Mouse (Mus musculus): ENCODE measurements around the gene Nhsl1.

The Nhsl1 gene

DNA sequence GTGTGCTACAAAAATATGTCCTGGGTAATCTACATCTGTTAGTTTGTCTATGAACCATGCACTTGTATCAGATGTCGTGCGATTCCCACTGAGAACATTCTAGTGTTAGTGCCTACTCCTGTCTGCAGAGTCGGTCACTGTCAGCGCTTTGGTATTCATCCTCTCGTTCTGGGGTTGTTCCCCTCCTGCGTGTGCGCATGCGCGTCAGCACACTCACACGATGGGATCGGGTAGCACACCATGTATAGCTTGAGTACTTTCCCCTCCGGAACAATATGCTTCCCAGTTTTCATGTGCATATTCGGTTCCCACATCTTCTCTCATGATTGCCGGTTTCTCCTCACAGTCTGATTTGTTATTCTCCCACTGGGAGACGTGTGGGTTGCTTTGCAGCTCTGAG, 28.4 kb downstream of the Nhsl1 start:
- DNase-seq (ENCODE audit: low spot score) = no peak

DNA sequence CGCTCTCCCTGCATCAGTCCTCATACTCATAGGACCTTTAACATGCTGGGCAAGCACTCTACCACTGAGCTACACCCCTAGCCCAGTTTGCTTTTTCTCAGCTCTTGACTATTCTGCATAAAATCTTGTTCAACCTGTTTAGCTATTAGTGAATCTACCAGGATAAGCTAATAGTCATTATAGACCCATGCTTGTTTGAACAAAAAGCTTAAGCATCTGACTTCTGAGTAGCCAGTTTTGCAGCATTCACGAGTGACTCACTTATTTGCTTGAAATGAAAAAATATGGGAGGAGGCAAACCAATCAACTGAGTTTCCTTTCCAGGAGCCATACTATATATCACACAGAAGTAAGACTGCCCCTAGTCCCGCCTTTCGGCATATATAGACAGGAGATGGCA, 32.0 kb downstream of the Nhsl1 start:
- no peak for DNase-seq (ENCODE audit: low spot score)

DNA sequence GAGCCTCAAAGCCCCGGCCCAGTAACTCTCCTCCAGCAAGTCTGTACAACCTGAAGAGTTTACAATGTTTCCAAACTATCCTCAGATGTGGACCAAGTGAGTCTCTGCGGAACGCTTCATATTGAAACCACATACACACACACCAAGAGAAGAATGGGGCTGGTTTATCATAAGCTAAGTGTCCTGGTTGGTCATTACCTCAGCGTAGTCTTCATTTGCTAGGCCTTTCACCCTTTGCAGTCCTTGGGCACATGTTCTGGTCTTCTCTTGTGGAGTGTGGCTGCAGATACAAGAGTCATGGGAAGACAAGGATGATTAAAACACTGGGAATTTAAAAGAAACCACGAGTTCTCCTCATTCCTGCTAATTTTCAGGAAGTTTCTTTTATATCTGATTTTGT, 34.2 kb downstream of the Nhsl1 start:
- DNase-seq (ENCODE audit: low spot score) = no peak

DNA sequence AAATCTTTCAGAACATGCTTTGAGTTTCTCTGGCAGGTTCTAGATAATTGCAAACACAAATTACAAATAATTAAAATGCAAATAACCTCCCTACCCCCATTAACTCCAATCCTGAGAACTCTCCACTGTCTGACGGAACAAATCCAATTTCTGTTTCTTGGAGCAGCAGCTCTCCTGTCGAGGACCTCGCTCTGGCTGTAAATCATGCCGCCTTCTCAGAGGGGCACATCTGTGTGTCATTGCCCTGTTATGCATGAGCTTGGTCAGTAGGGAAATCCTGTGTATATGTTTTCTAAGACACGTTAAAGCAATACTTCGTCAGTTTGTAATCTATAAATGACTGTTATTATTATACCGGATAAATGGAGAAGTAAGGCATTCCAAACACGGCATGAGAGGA, 35.3 kb downstream of the Nhsl1 start:
- DNase-seq (ENCODE audit: low spot score) = no peak

DNA sequence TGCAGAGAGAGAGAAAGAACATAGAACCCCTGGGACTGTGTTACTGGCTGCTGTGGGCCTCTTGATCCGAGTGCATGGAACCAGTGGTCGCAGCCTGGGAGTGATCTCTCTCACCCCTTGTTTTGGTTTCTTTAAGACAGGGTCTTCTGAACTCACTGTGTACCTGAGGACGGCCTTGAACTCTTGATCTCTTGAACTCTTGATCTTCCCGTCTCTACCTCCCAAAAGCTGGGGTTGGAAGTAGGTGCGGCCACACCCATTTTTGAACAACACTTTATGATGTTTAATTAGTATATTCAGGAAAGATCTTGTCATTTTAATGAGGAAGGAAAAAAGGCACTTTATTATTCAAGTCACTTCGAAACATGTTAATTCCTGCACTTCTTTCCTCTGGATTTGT, 37.7 kb downstream of the Nhsl1 start:
- DNase-seq (ENCODE audit: low spot score) = no peak

DNA sequence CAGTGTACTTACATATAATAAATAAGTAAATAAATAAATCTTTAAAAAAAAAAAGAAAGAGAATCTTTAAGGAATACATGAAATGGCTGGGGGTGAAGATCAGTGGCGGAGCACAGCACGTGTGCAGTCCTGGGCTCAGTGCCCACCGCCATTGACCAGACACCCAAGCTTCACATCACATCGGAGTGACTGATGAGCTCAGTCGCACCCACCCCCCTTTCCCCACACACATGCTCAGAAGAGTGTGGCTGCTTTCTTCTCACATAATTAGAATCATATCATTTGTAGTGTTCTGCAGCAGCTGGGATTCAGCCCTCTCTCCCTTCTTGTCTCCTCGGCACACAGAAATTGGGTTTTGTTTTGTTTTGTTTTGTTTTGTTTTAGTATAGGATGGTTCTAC, 38.4 kb downstream of the Nhsl1 start:
- no peak for DNase-seq (ENCODE audit: low spot score)

DNA sequence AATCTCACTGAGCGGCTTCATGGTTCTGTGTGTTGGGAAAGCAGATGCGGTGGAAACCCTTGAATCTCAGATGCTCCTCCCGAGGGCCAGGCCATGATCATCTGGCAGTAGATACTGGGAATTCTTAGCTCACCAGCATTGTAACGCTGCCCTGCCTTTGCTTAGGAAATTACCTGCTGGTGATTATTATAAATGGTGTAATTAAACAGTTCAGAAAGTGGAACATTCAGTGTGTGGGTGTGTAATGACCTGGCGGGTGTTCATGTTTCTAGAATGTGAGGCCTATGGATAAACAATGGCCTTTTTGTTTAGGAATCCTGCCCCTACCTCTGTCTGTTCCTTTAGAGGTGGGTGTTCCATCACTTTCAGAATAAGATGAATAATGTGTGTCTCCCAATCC, 39.7 kb downstream of the Nhsl1 start:
- DNase-seq (ENCODE audit: low spot score) = no peak

DNA sequence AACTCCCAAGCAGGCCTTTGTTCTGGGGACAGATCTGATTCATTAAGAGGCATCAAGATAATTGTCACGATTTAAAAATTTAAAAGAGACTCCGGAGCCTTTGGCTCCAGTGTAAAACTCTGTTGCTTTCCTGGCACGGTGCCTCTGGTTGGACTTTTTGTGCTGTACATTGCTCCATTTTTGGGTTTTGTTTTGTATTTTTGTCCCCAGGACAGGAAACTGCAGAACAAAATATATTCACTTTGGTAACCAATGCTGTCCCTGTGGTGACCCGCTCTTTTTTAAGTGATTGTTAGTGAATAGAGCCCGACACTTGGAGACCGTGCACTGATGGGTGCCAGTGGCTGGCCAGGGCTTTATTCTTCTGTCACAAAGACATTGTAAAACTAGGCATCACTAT, 41.4 kb downstream of the Nhsl1 start:
- DNase-seq (ENCODE audit: low spot score) = no peak

DNA sequence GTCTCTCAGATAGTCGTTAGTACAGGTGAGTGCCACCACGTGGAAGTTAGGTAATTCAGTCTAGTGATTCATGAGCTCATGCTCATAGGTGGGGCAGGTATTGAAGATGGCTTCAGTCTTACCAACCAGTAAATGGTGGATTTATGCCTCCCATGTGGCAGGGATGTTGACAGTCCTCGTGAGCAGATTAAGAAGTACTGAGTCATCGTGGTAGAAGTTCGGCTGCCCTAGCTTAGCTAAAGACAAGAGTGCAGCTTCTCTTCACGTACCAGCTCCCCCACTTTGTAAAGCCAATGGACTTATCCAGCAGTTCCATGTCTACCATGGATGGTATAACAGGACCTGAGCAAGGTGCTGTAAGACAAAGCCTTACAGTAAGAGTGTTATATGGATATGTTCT, 46.6 kb downstream of the Nhsl1 start:
- DNase-seq (ENCODE audit: low spot score) = no peak

DNA sequence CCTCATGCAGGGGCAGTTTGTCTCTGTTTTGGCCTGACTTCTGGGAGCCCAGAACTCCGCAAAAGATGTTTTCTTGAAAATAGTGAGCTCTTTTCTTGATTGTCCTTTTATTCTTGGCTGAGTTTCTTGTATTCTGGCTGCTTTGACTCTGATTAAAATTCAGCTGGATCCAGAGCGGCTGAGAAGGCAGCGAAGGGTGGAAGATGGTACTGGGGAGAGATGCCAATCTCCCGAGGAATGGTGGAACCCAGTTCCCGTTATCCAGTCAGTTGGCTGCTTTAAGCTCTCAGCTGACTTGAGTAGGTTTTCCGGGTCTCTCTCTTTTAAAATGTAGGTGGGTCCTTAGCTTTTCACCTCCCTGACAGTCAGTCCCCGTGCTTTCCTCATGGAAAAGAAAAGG, 47.9 kb downstream of the Nhsl1 start:
- no peak for DNase-seq (ENCODE audit: low spot score)

DNA sequence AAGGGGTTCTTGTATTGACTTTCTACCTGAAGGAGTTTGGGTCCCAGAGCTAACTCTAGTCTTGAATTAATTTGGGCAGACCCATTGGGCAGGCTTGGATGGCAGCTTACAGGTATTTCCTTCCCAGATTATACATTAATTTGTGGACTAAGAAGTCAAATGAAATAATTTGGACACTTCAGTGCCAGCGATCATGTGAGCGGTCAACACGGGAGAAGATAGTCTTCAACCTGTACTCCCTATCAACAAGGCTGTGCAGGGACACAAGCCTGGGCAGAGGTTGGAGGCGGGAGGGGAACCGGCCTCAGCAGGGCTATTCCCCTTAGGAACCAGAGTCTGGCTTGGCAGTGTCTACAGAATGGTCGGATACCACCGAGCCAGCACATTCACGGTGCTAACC, 49.3 kb downstream of the Nhsl1 start:
- DNase-seq (ENCODE audit: low spot score) = no peak

DNA sequence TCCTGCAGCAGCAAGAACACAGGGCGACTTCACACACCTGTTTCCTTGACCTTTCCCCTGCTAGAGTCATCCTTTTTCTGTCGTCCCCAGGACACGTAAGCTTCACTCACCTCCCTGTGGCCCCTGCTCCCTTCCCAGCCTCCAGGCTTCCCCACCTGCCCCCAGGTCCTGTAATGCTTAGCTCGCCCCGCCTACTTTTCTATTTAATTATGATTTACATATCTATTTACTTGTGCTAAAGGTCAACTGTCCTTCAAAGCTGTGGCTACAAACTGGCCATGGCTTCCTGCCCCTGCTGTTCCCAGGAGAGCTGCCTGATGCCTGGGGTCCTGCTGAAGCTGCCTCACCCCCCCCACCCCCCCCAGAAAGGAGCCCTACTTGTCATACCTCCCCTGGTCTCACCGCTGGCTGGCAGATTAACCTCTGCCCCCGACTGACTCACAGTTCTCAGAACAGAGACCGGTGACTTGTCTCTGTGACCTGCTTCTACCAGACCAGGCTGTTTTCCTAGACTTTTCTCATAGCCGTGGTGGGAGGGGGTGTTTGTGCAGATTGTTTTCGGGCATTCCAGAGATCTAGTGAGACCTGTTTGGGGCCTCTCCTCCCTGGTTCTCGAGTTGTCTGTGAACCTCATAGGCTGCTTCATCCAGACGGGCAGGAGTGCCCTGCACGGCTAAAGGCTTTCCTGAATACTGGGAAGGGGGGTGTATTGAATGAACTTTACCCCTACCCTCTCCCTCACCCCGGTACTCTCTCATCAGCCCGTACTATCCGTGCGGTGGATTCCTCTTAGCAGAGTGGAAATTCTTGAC, 51.9 kb downstream of the Nhsl1 start:
- DNase-seq (ENCODE audit: low spot score) = no peak

DNA sequence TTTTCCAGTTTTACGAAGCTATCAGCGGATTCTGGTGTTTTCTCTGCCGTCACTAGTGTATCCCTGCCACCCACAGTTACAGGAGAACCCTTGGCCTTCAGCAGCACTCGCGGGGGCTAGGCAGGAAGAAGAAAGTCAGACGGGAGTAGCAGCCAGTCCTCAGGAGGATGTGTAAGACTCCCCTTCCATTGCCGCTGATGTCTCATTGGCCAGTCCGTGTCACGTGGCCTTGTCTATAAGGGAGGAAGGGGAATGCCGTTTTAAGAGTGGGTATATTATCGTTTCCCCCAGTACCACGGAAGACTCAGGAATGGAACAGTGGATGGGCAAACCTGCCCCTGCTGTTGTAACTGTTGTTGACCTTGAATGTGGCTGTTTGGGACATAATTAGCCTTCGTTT, 53.1 kb downstream of the Nhsl1 start:
- no peak for DNase-seq (ENCODE audit: low spot score)

DNA sequence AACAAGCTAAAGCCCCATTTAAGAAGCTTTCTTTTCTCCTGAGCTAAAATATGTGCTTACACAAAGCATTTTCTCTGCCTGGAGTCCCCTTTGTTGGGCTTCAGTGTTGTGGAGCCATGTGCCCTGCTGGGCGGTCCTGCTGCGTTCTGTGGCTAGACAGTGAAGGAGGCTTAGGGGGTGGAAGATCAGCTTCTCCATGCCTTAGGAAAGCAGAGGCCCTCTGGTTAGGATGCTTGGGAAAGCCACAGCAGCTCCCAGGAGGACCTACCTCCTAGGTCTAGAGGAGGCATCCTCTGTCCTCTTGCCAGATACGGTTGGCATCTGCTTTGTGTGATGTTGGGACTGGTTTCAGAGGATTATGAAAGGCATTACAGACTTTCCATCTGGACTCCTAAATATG, 56.5 kb downstream of the Nhsl1 start:
- no peak for DNase-seq (ENCODE audit: low spot score)

DNA sequence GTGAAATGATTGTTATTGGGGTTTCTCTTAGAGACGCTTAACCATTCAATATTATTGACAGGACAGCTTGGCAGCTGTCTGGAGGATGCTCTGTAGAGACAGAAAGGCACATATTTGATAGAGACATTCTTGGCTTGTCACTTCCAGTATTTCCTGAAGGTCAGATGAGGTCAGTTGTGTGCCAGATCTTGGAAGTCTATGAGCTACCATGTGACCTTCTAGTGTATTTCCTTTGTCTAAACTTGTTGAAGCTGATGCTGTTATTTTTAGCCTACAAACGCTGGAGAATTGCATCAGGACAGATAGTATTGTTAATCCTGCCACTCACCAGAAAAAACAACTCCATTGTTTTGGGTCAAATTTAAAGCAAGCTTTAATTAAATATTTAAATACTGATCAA, 66.0 kb downstream of the Nhsl1 start:
- no peak for DNase-seq (ENCODE audit: low spot score)

DNA sequence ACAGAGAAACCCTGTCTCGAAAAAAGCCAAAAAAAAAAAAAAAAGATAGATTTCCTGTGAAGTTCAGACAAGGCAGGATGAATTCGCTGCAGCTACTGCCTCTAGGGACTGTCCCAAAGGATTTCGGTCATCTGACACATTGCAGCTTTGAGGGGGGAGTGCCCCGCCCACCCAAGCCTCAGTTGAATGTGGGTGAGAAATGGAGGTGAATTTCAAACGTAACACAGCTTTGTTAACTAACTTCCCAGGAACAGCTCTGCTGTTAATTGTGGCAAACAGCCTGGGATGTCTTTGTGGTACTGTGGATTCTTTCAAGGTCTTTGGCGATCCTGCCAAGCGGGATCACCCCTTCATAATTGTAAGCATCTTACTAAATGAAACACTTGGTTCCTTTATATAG, 67.4 kb downstream of the Nhsl1 start:
- DNase-seq (ENCODE audit: low spot score) = no peak

DNA sequence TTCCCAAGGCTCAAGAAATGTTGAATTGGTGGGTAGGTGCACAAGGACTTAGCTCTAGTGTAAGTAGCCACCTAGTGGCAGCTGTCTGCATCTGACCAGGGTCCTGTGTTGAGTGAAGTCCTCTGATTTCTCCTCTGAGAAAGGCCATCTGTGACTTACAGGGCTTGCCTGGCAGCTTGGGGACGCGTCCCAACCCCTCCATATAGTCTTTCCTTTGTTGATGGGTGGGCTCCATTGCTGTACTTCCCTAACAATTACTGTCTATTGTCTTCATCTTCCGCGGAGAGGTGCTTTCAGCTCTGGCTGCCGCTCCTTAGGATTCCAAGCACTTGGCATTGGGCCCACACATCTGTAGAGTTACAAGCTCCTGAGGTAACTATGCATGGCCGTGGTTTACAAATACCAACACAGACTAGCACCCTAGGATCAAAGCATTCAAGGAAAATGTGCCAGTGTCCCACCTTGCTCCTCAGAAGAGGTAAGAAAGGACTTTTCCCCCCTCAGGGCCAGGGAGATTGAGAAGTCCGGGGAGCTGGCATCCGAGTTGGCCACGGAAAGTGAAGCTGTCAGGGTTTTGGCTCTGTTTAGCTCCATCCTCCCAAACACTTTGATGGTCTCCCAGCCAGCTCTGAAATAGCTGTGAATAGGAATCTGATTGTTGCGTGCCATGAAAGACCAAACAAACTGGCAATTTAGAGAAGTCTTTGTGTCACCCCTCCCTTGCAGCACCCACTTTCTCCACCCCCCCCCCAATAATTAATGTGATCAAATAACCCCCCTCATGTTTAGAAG, 70.2 kb downstream of the Nhsl1 start:
- no peak for DNase-seq (ENCODE audit: low spot score)

DNA sequence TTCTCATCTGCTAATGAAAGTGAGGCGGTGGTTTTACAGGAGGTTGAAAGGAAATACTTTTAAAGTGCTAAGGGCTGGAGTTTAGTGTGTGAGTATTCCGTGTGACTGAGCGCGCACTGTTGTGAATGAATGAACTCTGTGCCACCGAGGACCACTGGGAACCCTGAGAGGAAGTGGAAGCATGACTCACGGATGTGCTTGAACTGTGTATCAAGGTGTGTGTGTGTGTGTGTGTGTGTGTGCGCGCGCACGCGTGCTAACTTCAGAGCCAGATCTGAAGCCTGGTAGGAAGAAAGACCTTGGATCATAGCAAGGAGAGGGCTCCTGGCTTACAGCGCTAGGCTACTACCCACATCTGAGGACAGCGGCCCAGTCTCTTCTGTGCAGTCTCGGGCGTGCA, 71.2 kb downstream of the Nhsl1 start:
- no peak for DNase-seq (ENCODE audit: low spot score)

DNA sequence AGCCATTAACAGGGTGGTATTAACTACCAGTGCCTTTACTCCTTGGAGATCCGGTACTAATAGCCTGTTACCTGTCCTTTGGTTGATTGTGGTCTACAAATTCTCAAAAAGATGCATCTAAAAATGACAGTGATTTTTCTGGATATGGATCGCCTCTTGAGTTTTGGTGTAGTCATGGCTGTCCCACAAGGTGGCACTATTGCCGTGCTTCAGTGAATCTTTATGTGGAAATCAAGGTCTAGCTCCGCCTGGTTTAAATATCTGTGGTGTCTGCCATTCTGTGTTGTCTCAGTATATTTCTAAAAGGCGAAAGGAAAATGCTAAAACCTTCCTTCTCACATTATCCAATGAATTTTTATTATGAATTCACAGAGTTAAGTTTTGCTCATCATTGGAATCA, 72.8 kb downstream of the Nhsl1 start:
- no peak for DNase-seq (ENCODE audit: low spot score)

DNA sequence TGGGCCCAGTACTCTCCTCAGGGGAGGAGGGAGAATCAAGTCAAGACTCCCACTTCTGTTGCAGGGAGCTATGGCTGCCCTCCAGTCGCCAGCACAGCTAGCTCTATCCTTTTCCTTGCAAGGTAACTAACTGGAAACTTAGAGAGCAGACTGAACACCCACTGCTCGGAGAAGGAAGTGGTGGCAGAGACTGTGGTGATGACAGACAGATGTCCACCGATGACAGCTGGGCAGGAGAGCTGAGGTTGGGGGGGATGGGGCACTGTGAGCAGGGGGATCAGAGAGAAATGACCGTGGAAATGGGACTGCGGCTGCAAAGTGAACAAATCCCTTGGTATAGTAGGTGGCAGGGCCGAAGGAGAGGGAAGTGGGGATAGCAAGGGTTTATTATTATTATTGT, 73.5 kb downstream of the Nhsl1 start:
- no peak for DNase-seq (ENCODE audit: low spot score)

DNA sequence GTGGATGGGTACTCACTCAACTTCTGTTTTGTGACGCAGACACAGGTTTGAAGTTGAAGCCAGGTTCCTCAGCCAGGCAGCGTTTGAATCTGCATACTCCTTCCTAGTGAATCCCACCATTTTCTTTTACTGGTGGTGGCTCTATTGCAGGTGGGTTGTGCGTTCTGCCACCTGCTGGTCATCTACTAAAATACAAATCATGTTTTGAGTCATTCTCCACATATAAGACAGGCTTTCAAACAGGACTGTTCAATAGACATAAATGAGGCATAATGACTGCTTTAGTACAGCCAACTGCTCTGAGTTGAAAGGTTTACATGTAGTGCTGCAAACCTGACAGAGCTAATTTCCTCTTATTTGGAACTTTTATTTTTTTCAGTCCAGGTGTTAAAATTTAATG, 75.0 kb downstream of the Nhsl1 start:
- DNase-seq (ENCODE audit: low spot score) = no peak

DNA sequence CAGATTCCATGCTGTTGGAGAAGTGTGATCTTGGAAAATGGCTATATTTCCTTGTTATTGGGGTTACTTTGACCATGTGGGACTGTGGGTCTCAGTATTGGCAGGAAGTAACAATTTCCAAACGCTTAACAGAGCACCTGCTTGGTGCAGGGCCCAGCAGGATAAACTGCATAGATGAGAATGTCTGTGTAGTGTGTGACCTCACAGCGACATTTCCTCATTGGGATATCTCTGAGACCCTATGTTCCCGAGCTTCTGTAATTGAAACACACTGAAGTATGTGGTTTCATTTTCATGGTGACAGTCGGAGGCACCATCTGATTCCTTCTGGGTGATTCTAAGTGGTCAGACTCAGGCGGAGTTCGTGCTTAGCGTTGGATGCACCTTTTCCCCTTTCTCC, 75.5 kb downstream of the Nhsl1 start:
- no peak for DNase-seq (ENCODE audit: low spot score)

DNA sequence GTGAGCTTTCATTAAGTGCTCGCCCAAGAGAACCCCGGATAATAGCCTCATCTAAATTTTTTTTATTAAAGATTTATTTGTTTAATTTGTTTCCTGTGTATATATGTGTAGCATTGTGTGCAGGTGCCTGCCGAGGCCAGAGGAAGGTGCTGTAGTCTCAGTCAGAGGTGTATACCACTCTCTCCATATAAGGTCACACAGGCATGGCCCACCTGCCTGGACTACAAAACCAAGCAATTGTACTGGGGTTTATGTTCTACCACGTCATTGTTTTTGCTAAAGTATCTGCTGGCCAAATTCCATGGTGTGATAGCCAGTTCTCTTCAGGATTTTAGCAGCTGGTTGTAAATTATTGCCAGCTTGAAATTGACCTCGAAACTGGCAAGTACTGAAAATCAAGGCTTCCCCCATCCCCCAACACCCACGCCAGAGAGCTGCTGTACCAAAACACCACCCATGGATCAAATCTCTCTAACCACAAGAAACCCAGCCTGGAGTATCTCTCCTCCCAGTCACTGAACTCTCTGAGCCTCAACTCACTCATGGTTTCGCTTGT, 81.4 kb downstream of the Nhsl1 start:
- DNase-seq (ENCODE audit: low spot score) = no peak

DNA sequence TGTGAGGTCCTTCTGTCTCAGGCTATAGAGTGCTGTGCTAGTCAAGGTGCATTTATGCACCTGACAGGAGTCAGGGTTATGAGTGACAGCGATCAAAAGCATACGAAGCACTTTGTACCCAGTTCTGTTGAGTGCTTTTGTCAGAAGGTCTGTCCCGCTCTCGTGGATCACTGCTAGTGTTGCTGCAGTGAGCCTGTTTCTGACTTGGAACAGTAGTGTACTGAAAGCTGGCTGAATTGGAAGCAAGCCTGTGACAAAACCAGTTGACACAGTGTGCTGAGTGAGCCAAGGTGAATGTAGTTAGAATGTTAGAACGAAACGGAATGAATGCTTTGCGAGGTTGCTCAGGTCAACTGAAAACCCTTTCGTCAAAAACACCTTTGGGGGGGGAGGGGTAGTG, 82.2 kb downstream of the Nhsl1 start:
- no peak for DNase-seq (ENCODE audit: low spot score)

All from c-Kit-positive CD71-positive TER-119-positive erythroid progenitor cells, embryonic 14.5 days (primary cell).